Mouse (Mus musculus): ENCODE data around the gene Leng8. TPM values are rescaled to one million over a fixed set of nuclear protein-coding genes. Genes with fewer than 3 reads are reported as not detected.
A peak's percentile ranks its signal among the peaks of the same experiment; 100 is the strongest.

Gene Leng8
- polyA plus RNA-seq, 1 experiment = 225 TPM

- TF ChIP-seq POLR2A (IDR thresholded peaks at IDR 0.05; ENCODE audit: low read depth, low read length) (no peak), CTCF (conservative IDR thresholded peaks at IDR 0.05; ENCODE audit: insufficient read depth, insufficient read length, low read depth, low read length) (no peak)
- WGBS = 76% methylated on average over 5 of the region's 5 CpGs
- H3K4me3 ChIP-seq (ENCODE audit: insufficient read depth, low read depth, low read length) = no peak overlapping the region
- no peaks in the 10 kb centered on the region for H3K4me1 ChIP-seq (ENCODE audit: control insufficient read depth, insufficient read depth, low read length)
- H3K36me3 ChIP-seq (ENCODE audit: control insufficient read depth, insufficient read depth, low read length) = no peaks in the 10 kb centered on the region
- H3K27ac ChIP-seq (ENCODE audit: insufficient read depth, low read depth, low read length) = no peak overlapping the region
- no peak for DNase-seq
- H3K27me3 ChIP-seq (replicated peaks; ENCODE audit: control insufficient read depth, insufficient read depth, low read length) = no peaks in the 10 kb centered on the region
Observed at GRCm38 (mm10) chr7:4101144-4101543, 35.7 kb upstream of the Leng8 start.

DNA sequence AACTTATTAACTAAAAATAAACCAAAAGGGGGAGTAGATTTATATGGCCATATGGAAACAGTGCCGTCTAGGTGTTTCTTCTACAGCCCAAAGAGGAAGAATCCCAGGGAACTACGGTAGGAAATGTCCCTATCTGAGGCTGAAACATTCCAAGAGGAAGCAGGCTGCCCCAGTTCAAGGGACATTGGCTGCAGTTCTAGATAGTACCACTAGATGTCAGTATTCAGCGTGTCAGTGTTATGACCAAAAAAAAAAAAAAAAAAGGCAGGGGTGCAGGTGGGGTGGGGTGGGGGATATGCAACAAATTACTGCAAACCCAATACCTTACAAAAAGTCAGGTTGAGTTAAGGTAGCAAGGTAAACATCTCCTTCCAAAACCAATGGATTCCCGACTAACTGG, 33.4 kb upstream of the Leng8 start:
- Histone ChIP-seq H3K4me3 (ENCODE audit: insufficient read depth, low read depth, low read length) (no peak overlapping the region), H3K27ac (ENCODE audit: insufficient read depth, low read depth, low read length) (no peak overlapping the region), H3K27me3 (replicated peaks; ENCODE audit: control insufficient read depth, insufficient read depth, low read length) (no peaks in the 10 kb centered on the region), H3K4me1 (ENCODE audit: control insufficient read depth, insufficient read depth, low read length) (no peaks in the 10 kb centered on the region), H3K36me3 (ENCODE audit: control insufficient read depth, insufficient read depth, low read length) (no peaks in the 10 kb centered on the region)
- DNase-seq = peak; percentile 55
- WGBS = 18% methylated on average over 4 of the region's 4 CpGs
- TF ChIP-seq CTCF (conservative IDR thresholded peaks at IDR 0.05; ENCODE audit: insufficient read depth, insufficient read length, low read depth, low read length) (peak; percentile 59), POLR2A (IDR thresholded peaks at IDR 0.05; ENCODE audit: low read depth, low read length) (no peak)

- no peak overlapping the region for H3K27ac ChIP-seq (ENCODE audit: insufficient read depth, low read depth, low read length)
- no peak for DNase-seq
- H3K27me3 ChIP-seq (replicated peaks; ENCODE audit: control insufficient read depth, insufficient read depth, low read length) = no peaks in the 10 kb centered on the region
- H3K36me3 ChIP-seq (ENCODE audit: control insufficient read depth, insufficient read depth, low read length) = no peaks in the 10 kb centered on the region
- WGBS = 54% methylated on average over 3 of the region's 3 CpGs
- H3K4me1 ChIP-seq (ENCODE audit: control insufficient read depth, insufficient read depth, low read length) = no peaks in the 10 kb centered on the region
- H3K4me3 ChIP-seq (ENCODE audit: insufficient read depth, low read depth, low read length) = no peak overlapping the region
- no peak for TF ChIP-seq CTCF (conservative IDR thresholded peaks at IDR 0.05; ENCODE audit: insufficient read depth, insufficient read length, low read depth, low read length)
- no peak for TF ChIP-seq POLR2A (IDR thresholded peaks at IDR 0.05; ENCODE audit: low read depth, low read length)
Observed at GRCm38 (mm10) chr7:4111766-4112165, 25.1 kb upstream of the Leng8 start.

DNA sequence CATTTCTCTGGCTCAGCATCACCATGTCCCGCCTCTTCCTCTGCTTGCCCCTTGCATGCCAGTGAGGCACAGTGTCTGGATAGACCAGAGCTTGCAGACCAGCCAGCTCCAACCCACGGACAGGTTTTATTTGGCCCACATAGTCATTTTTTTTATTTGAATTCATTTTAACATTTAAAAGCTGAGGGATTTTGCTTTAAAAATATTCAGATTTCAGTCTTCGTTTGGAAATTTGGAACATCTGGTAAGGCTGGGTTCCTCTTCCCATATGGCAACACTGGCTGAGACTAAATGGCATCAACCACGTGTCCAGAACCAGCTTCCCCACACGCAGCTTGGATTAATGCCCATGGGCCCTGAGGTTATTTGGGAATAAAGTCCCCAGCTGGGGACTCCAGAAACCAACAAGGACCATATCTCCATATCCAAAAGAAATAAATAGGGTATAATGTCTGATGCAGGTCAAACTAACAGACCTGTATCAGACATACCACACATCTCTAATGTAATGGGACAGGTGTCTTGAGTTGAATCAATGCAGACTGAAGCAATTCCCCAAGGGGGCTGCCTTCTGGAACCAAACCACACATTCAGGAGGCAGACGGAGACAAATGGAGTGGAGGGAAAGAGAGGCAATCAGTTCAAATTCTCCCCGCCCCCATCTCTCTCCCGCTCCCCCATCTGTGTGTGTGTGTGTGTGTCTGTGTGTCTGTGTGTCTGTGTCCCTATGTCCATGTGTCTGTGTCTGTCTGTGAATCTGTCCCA, 19.6 kb upstream of the Leng8 start:
- Histone ChIP-seq H3K36me3 (ENCODE audit: control insufficient read depth, insufficient read depth, low read length) (no peaks in the 10 kb centered on the region), H3K27me3 (replicated peaks; ENCODE audit: control insufficient read depth, insufficient read depth, low read length) (0 out of 2 replicates have a peak, but pooled peaks cover 2% of the 10 kb centered on the region), H3K27ac (ENCODE audit: insufficient read depth, low read depth, low read length) (no peak overlapping the region), H3K4me1 (ENCODE audit: control insufficient read depth, insufficient read depth, low read length) (no peaks in the 10 kb centered on the region), H3K4me3 (ENCODE audit: insufficient read depth, low read depth, low read length) (no peak overlapping the region)
- WGBS = 67% methylated on average over 8 of the region's 8 CpGs
- TF ChIP-seq POLR2A (IDR thresholded peaks at IDR 0.05; ENCODE audit: low read depth, low read length) (no peak), CTCF (conservative IDR thresholded peaks at IDR 0.05; ENCODE audit: insufficient read depth, insufficient read length, low read depth, low read length) (no peak)
- DNase-seq = no peak

- 3% methylated on average over 36 of the region's 37 CpGs for WGBS
Observed at GRCm38 (mm10) chr7:4119344-4119902, 17.4 kb upstream of the Leng8 start, which contains the start of gene Ttyh1. Gene Ttyh1, plus strand, starts transcription at chr7:4119408.

GRCm38 (mm10) chr7:4119976-4120921, 16.6 kb upstream of the Leng8 start:
- Histone ChIP-seq H3K4me3 (ENCODE audit: insufficient read depth, low read depth, low read length) (no peak overlapping the region), H3K36me3 (ENCODE audit: control insufficient read depth, insufficient read depth, low read length) (no peaks in the 10 kb centered on the region), H3K27ac (ENCODE audit: insufficient read depth, low read depth, low read length) (no peak overlapping the region), H3K4me1 (ENCODE audit: control insufficient read depth, insufficient read depth, low read length) (no peaks in the 10 kb centered on the region), H3K27me3 (replicated peaks; ENCODE audit: control insufficient read depth, insufficient read depth, low read length) (0 out of 2 replicates have a peak, but pooled peaks cover 2% of the 10 kb centered on the region)
- no peak for DNase-seq
- TF ChIP-seq CTCF (conservative IDR thresholded peaks at IDR 0.05; ENCODE audit: insufficient read depth, insufficient read length, low read depth, low read length) (no peak), POLR2A (IDR thresholded peaks at IDR 0.05; ENCODE audit: low read depth, low read length) (no peak)
- WGBS = 28% methylated on average over 19 of the region's 19 CpGs

More at GRCm38 (mm10) chr7:4119344-4119902, 17.4 kb upstream of the Leng8 start, which contains the start of gene Ttyh1:
- TF ChIP-seq CTCF (conservative IDR thresholded peaks at IDR 0.05; ENCODE audit: insufficient read depth, insufficient read length, low read depth, low read length) (peak; percentile 52), POLR2A (IDR thresholded peaks at IDR 0.05; ENCODE audit: low read depth, low read length) (no peak)
- DNase-seq = peak; percentile 13
- Histone ChIP-seq H3K27ac (ENCODE audit: insufficient read depth, low read depth, low read length) (no peak within 1 kb of the TSS), H3K4me3 (ENCODE audit: insufficient read depth, low read depth, low read length) (peak within 1 kb of the TSS; percentile 36), H3K36me3 (ENCODE audit: control insufficient read depth, insufficient read depth, low read length) (no peaks in the 10 kb centered on the region), H3K4me1 (ENCODE audit: control insufficient read depth, insufficient read depth, low read length) (no peaks in the 10 kb centered on the region), H3K27me3 (replicated peaks; ENCODE audit: control insufficient read depth, insufficient read depth, low read length) (0 out of 2 replicates have a peak, but pooled peaks cover 2% of the 10 kb centered on the region)

Measured in kidney, adult 2 months (tissue).